Mouse (Mus musculus) heart, adult 9 months (tissue): ENCODE data around the gene Jtb.
"Not testable (repeated sequence)": the region's sequence is repeated elsewhere in the genome, so short reads cannot be mapped to it uniquely, and the experiment has no call there.

Experiments used
- DNase-seq, 2 experiments: peaks; one replicate each; pipeline ENCODE4 v3.0.0; 2022; ENCODE audit warnings: low spot score in 2 of 2

Jtb gene

GRCm38 (mm10) chr3:90222941-90223340 is 8.5 kb upstream of the Jtb start:
- no peak for DNase-seq

DNA sequence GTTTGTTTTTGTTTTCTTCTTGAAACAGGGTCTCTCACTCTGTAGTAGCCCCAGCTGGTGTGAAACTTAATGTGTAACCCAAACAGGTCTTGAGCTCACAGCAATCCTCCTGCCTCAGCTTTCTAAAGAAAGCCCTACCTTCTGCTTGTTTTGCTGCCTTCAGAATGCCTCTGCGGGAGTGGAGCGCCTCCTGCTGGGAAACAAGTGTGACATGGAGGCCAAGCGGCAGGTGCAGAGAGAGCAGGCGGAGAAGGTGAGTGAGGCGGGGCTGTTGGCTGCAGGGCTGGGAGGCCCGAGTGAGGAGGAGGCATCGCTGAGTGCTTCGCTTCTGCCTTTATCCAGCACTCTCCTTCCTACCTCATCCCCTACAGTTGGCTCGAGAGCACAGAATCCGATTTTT is 7.1 kb upstream of the Jtb start:
- no peak for DNase-seq

DNA sequence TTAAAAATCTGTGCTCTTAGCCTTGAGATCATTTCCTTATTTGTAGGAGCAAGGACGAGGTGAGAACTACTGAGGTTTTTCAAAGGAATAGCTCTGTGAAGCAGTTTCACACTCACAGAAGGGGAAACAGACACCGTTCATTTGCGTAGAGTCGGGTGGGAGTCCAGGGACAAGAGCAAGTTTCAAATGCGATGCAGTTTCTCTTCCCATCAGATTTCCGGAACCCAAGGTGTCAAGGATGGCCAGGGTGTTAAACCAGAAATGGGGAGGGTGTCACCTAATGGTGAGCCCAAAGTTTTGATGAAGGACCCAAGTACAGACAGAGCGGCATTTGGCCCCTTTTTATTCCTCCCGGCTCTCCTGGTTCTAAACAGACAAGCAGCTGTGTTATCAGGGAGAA is 322 bp upstream of the Jtb start:
- DNase-seq, result no peak

GRCm38 (mm10) chr3:90241251-90241650 is 9.9 kb downstream of the Jtb start:
- DNase-seq, result no peak

DNA sequence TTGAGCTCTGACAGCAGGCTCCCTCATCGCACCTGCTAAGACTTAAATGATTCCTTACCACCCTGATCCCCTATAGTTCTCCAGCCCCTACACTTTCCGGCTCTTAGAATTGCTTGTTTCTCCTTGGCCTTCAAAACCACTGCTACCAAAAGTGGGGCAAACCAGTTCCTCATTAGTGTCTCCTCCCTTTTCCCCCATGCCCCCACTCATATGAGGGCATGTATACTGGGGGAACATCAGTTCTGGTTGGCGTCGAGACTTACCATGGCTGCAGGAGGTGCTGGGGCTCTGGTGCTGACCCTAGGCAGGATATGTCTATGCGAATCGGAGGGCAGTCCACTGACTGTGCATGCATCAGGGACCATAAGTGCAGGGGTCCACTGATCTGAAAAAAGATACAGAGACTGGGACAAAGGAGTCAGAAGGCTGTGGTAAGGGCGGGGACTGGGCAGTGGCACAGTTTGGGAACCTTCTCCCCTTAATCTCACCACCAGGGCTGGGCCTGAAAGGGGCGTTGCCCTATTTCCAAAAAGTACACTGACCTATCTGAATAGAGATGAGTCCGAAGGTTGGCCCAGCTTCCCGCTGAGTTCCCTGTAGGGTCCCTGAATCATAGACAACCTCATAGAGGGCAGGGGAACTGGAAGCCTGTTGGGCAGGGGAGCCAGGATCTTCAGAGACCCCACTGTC is 10.4 kb downstream of the Jtb start:
- no peak for DNase-seq

DNA sequence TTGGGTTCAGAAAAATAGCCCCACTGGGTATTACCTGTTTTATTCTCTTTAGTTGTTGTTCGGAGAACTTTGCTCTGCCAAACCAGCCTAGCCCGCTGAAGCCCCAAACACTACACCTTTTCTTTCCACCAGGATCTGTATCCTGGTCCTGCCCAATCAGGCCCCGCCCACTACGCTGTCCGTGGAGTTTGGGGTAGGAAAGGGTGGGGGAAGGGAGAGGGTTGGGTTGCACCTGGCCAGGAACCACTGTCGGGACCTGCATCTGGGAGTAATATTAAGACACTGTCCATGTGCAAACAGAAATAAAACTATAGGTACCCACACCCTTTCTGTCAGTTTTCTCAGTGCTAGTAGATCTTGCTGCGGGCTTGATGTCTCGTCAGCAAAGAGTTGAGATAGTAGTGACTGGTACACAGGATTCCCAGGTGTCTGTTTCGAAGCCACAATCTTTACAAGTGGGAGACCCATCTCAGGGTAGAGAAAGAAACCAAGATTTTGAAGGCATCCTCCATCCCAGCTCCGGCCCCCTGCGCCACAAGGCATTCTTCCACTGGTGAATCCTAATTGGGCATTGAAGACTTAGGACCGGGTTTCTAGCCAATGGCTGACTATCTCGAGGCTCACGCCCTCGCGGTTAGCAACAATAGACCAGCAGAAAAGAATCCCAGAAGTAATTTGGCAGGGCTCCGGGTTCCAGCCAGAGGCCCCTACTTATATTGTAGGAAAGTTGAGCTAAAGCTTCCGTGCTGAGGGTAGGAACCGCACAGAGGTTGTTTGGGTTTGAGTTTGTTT is 11.8 kb downstream of the Jtb start, which contains the start of gene Creb3l4:
Creb3l4 (minus strand) TSS at position 529 of the 792 bp plus-strand sequence.
- peak; percentile 56 to 64 for DNase-seq

GRCm38 (mm10) chr3:90245406-90245805 is 14.0 kb downstream of the Jtb start:
- no peak for DNase-seq

DNA sequence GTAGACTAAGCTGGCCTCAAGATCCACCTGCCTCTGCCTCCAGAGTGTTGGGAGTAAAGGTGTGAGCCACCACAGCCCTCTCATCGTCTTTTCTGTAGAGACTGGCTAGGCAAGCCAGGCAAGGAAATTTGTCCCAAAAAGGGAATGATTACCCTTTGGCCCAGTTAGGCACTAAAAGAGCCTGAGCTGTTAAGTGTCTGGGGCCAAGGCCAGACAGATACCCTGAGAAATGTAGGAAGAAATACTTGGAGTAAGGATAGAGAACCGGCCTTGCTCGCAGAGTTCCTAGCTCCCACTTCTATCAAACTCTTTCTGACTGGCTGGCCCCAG is 16.2 kb downstream of the Jtb start:
- no peak for DNase-seq

DNA sequence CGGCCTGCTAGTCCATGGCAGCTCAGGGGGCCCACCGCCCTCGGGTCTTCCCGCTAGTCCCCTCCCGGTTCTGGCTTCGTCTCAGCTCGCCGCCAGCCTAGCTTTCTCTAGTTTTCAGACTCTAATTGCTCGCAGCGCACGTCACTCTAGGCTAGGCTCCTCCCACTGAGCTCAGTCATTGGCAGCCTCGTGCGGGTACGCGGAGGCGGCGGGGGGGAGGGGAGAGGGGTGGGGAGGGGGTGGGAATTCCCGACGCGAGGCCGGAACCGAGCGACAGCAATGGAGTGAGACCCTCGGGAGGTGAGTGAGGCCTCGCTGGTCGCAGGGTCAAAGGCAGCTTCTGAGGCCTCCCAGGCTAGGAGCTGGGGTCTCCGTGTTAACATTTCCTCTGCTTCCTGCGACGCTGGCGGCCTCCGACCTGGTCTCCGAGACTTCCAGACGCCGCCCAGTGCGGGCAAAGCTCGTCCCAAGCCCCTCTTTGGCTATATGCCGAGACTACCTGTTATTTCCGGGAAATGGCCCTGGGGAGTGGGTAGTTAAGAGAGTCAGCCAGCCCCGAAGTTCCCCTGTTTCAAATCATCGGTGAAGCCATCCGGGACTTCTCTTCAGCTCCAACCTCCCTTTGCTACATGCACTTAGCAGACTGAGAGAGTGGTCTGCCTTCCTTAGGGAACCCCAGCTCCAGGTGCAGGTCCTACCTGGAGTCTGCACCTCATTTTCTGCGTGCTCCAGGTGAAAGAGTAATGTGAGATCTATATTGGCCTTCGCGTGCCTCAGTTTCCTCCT is 16.8 kb downstream of the Jtb start, which contains the start of gene Slc39a1:
Slc39a1 (plus strand) TSS at position 213 of the 786 bp plus-strand sequence.
- DNase-seq, result peak; percentile 96 to 97

DNA sequence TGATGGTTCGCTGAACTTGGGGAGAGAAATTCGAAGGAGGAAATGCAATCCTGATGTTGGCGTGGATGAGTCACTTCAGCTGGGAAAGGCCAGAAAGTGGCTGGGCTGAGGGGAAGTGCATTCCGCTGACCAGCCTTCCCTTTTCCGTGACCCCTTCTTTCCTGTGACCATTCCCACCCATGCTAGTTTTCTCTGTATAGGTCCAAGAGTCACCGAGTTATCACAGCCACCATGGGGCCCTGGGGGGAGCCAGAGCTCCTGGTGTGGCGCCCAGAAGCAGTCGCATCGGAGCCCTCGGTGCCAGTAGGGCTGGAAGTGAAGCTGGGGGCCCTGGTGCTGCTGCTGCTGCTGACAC is 17.3 kb downstream of the Jtb start:
- DNase-seq, result peak; percentile 56 to 65

DNA sequence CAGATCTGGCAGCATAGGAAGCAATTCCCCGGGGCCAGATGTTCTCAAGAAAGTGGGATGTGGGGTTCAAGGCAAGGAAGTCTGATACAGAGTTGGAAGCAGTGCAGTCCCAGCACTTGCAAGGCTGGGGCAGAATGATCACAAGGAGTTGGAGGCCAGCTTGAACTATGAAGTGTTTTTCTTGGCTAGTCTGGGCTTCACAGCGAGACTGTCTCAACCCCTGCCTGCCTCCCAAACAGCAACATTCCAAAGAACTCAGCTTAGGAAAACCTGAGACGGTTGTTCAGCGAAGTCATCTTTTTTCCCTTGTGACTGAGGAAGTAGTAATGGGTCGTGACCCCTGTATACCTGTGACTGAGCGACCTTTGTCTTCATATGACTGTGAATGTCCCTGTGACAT is 19.4 kb downstream of the Jtb start:
- DNase-seq, result no peak

- not testable (repeated sequence) for DNase-seq
Observed at GRCm38 (mm10) chr3:90251731-90252226, 20.4 kb downstream of the Jtb start.

- DNase-seq, result not testable (repeated sequence)
Observed at GRCm38 (mm10) chr3:90252659-90253058, 21.3 kb downstream of the Jtb start.

GRCm38 (mm10) chr3:90253174-90253573 is 21.8 kb downstream of the Jtb start:
- not testable (repeated sequence) for DNase-seq

GRCm38 (mm10) chr3:90253653-90254418 is 22.4 kb downstream of the Jtb start, which contains the start of gene Crtc2:
Crtc2 (plus strand) TSS chr3:90254163.
- DNase-seq, result peak; percentile 97 to 98

GRCm38 (mm10) chr3:90254419-90255193 is 23.2 kb downstream of the Jtb start:
- DNase-seq, result no peak

DNA sequence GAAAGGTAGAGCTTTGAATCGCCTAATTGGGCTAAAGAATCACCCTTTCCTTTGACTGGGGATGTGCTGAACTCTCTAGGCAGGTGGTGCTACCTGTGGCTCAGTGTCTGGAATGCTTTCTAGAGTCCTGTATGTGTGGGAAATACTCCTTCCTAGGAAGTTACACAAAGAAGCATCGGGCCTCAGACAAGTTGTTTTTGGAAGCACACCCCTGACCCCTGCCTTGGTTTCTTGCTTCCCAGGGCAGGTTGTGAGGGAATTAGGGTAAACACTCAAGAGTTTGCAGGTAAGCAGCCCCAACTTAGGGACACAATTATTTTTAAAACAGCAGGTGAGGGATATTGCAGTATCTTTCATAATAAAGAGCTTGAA is 23.8 kb downstream of the Jtb start:
- DNase-seq, result no peak

GRCm38 (mm10) chr3:90255784-90256353 is 24.5 kb downstream of the Jtb start:
- no peak for DNase-seq

DNA sequence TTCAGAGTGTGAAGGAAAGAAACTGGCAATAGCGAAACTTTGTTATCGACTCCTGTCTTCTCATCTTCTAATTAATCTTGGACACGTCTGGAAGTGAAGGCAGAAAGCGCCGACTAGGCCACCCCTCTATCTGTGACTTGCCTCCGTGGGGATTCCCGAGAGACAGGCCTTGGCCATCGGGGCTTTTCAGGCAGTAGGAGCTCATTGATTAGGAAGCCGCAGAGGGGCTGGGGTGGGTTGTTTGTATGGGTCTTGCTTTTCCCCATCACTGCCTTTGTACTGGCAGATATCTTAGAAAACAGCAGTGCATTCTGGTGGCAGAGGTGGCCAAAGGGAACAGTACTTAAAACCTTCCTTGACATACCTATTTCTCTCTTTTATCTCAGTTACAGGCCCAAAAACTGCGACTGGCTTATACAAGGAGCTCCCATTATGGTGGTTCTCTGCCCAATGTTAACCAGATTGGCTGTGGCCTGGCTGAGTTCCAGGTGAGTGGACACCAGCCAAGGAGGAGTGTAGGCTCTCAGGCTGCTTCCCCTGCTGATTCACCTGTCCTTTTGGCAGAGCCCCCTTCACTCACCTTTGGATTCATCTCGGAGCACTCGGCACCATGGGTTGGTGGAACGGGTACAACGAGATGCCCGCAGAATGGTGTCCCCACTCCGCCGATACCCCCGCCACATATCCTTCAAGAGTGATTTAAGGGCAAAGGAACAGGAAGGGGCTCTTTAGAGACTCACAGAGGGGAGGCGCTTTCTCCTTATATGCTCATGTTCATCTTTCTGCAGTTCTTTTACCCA is 25.5 kb downstream of the Jtb start:
- no peak for DNase-seq

- DNase-seq, result no peak
Observed at GRCm38 (mm10) chr3:90258521-90258920, 27.1 kb downstream of the Jtb start.
